Mouse (Mus musculus) skeletal muscle tissue, adult 2 months (tissue): ENCODE data around the gene P2ry14.
"Not testable (repeated sequence)": the region's sequence is repeated elsewhere in the genome, so short reads cannot be mapped to it uniquely, and the experiment has no call there.

Source experiments
- DNase-seq: peaks from one replicate; pipeline ENCODE4 v3.0.0-alpha.2; 2012; ENCODE audit warnings: low read depth, low spot score

P2ry14 gene

DNA sequence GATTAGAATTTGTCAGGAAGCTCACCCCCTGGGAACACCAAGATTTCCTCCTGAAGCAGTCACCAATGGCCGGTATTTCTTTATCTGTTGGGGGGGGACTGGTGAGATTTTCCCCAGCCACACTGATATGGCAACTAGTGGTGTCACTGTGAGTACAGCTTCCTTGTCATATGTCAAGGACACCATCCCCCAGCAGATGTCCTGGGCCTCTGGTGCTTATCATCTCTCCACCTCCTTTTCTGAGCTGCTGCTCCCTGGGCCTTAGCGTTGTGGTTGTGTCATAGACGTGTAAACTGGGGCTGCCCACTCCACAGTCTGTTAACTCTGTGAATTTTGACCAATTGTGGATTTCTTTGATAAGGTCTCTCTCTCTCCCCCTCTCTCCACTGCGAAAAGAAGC lies 49.0 kb downstream of the P2ry14 start:
- DNase-seq = no peak

GRCm38 (mm10) chr3:59102146-59102545 lies 51.3 kb downstream of the P2ry14 start:
- no peak for DNase-seq

- no peak for DNase-seq
Measured at GRCm38 (mm10) chr3:59101218-59101986, 52.0 kb downstream of the P2ry14 start, which contains the start of gene Gpr171. TSS of gene Gpr171 (minus strand) at chr3:59101821.

- DNase-seq = no peak
Measured at GRCm38 (mm10) chr3:59098540-59098939, 54.9 kb downstream of the P2ry14 start.

- DNase-seq = no peak
Measured at GRCm38 (mm10) chr3:59097421-59097820, 56.0 kb downstream of the P2ry14 start.

DNA sequence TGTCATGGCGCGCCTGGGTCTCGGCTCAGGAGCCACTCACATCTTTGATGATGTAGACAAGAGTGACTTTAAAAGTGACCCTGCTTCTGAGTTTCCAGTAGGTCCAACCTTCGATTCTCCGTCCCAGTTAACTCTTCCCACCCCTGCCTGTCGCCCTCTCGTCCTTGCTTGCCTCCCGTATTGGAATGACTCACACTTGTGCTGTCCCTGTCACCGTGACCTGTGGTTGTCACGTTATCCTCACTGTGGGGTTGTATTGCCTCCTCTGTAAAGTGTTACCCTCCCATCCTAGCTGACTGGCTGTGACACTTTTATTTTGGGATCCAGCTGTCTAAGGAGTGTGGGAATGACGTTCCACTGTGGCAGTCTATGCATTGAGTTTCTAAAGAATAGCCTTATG lies 60.7 kb downstream of the P2ry14 start:
- no peak for DNase-seq

GRCm38 (mm10) chr3:59080919-59081318 lies 72.5 kb downstream of the P2ry14 start:
- DNase-seq = no peak

GRCm38 (mm10) chr3:59080293-59080916 lies 73.0 kb downstream of the P2ry14 start:
- no peak for DNase-seq

DNA sequence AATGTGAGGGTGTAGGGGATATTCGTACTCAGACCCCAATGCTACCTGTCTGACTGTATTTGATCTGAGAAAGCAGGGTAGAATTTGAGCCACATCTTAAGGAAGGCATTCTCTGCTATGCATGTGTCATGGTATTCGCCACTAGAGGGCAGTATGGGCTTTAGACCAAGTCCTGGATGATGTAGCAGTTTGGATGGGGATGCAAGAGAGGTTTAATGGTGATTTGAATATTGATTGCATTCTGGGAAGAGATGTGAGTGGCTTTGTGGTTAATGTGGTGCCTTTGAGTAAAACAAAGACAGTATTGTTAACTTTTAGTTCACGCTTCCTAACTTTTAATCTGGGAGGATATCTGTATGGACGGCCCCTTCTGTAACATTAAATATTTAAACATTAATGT lies 74.1 kb downstream of the P2ry14 start:
- DNase-seq = peak; percentile 32

DNA sequence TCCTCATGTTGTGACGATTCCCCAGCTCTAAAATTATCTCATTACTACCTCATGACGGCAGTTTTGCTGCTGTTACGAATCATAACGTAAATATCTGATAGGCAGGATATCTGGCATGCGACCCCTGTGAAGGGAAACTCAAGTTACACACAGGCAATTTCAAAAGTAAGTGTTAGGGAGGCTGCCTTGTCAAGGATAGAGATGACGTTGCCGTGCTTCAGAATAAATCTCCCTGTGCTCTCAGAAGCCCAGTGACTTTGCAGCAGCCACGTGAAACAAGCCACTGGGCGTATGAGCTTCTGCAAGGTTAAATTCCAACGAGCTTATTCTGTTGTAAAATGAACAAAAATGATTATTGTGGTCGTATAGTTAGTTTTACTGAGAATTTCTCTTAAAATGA lies 74.8 kb downstream of the P2ry14 start:
- no peak for DNase-seq

DNA sequence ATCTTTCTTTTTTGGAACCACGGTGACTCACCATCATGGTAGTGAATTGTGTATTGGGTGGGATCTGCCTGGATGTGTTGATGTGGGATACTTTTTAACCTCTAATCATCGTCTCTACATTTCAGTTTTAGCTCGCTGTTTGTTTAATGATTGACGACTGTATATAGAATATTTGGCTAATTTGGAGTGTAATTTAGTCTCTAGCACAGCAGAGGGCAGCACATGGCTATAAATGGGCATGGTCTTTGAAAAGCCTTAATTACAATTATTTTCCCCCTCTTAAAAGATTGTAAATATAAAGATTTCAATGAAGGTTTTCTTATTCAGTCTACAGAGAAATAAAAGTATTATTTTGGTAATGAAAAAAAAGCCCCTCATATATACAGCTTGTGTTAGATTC lies 76.1 kb downstream of the P2ry14 start:
- DNase-seq = no peak

GRCm38 (mm10) chr3:59069071-59069470 lies 84.3 kb downstream of the P2ry14 start:
- not testable (repeated sequence) for DNase-seq

DNA sequence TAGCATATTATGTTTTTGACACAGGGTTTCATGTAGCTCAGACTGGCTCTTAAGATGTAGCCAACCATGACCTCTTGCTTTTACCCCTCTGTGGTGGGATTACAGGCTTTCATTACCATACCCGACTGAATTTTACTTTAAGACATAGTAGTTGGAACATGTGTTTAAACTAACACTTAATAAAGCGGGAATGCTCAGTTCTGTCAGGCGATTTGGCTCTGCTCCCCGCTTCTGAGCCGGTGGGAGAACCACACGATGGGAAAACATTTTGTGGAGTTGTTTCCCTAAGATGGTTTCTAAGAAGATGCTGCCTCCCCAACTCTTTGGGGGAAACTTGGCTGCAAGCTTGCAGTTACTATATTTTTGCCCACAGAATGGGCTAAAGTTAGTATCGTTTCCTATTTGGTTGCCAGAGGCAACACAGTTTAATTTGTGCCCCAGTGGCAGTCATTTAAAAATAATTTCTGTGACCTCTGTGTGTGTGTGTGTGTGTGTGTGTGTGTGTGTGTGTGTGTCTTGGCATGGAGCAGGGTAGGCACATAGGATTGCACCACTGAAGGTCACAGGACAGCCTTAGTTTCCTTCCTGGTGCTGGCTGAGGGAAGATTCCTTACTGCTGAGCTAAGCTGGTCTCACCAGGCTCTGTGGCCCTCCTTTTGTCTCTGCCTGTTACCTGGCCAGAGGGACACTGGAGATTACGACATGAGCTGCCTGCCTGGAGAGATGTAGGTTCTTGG lies 86.7 kb downstream of the P2ry14 start:
- DNase-seq = no peak

- DNase-seq = no peak
Measured at GRCm38 (mm10) chr3:59065937-59066336, 87.5 kb downstream of the P2ry14 start.
